In the genomic region with DNA sequence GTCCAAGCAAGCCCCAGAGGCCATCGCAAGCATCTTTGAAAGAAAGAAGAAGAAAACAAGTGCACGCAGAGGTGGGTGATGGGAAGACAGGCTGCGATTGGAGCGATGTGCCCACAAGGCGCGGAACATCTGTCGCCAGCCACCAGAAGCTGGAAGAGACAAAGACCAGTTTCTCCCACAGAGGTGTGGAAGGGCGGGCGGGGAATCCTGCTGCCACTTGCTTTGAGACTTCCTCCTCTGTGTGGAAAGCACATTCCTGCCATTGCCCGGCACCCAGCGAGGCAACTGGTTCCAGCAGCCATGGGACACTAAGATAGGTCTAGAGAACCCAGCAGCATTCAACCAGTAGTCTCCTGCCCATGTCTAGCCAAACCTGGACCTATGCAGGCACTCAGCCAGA, we compare ENCODE assay signal across 12 mouse cellular contexts. TPM values are rescaled to one million over a fixed set of nuclear protein-coding genes. Genes with fewer than 3 reads are reported as not detected.
DNase-seq lines count a peak whose midpoint lies in the region; ATAC-seq and TF ChIP-seq lines count a peak whose summit lies in the region.
"Had no signal": no experiment of that assay in that cellular context is flagged by ENCODE, and none has a peak within 500 bp of the region (broad histone marks: within the 10 kb centered on the region; RNA-seq: fewer than 3 reads in every experiment).

No protein-coding gene starts in this region.

- peaks cover 6% of the 10 kb centered on the region; the same call in 1 of the 2 replicates for H3K27me3 ChIP-seq in hindbrain, embryonic 10.5 days (ENCODE audit: insufficient read depth, poor library complexity, severe bottlenecking)
- H3K27me3 ChIP-seq in hindbrain, embryonic 12.5 days = peaks cover 17% of the 10 kb centered on the region
- no peaks in the 10 kb centered on the region for H3K27me3 ChIP-seq in E14TG2a.4 (ENCODE audit: insufficient read depth, low read length)
- peaks cover 12% of the 10 kb centered on the region for H3K27me3 ChIP-seq in limb, embryonic 13.5 days
- H3K27me3 ChIP-seq: stomach, embryonic 15.5 days had no signal

- H3K9me3 ChIP-seq in hindbrain, embryonic 10.5 days = no peaks in the 10 kb centered on the region
- no peaks in the 10 kb centered on the region for H3K9me3 ChIP-seq in hindbrain, embryonic 12.5 days (replicated peaks)
- peaks cover 10% of the 10 kb centered on the region for H3K9me3 ChIP-seq in E14TG2a.4 (ENCODE audit: low read length)
- H3K9me3 ChIP-seq in ES-E14 (ENCODE audit: control insufficient read depth, insufficient read depth, low read depth, low read length) = no peaks in the 10 kb centered on the region
- H3K9me3 ChIP-seq in limb, embryonic 13.5 days = peaks cover 5% of the 10 kb centered on the region; the same call in 1 of the 2 replicates
- H3K9me3 ChIP-seq: embryonic facial prominence, embryonic 13.5 days; stomach, embryonic 15.5 days had no signal

- WGBS in hindbrain, embryonic 10.5 days = 74% methylated on average over 11 of the region's 11 CpGs
- 73% methylated on average over 11 of the region's 11 CpGs for WGBS in hindbrain, embryonic 12.5 days
- 77% methylated on average over 11 of the region's 11 CpGs for WGBS in limb, embryonic 13.5 days

- peaks cover 62% of the 10 kb centered on the region for H3K4me1 ChIP-seq in hindbrain, embryonic 10.5 days (replicated peaks)
- H3K4me1 ChIP-seq in hindbrain, embryonic 12.5 days = peaks cover 28% of the 10 kb centered on the region
- H3K4me1 ChIP-seq in E14TG2a.4 (replicated peaks; ENCODE audit: low read depth, low read length) (peaks cover 58% of the 10 kb centered on the region), ES-E14 (ENCODE audit: control insufficient read depth in 2 of 2, insufficient read depth in 2 of 2, low read length in 2 of 2, poor library complexity in 1 of 2) (peaks cover 6 to 33% of the 10 kb centered on the region in 2 experiments; a peak in 3 of 4 replicates)
- H3K4me1 ChIP-seq in limb, embryonic 13.5 days = peaks cover 55% of the 10 kb centered on the region

- ATAC-seq in hindbrain, embryonic 12.5 days (ENCODE audit: low FRiP score) = no peak
- no peak for ATAC-seq in limb, embryonic 13.5 days (ENCODE audit: low FRiP score, low read depth)
- ATAC-seq: activated CD4-positive, CD25-positive, alpha-beta regulatory T cell, adult 4 months had no signal

- DNase-seq in hindbrain, embryonic 10.5 days (ENCODE audit: low spot score) = no peak
- DNase-seq in ES-E14 (ENCODE audit: low read depth, low spot score) = no peak
- no peak for DNase-seq in cerebellum, adult 18-20 months
- no peak for DNase-seq in thymus, adult 18-20 months
- DNase-seq: cerebellum, postnatal 10 days; lung, postnatal 10 days had no signal

- no peak overlapping the region for H3K4me3 ChIP-seq in hindbrain, embryonic 10.5 days
- no peak overlapping the region for H3K4me3 ChIP-seq in hindbrain, embryonic 12.5 days
- H3K4me3 ChIP-seq in E14TG2a.4 (replicated peaks; ENCODE audit: low read length) (peak overlapping the region; percentile 63), ES-E14 (ENCODE audit: insufficient read depth in 1 of 2, low read depth in 1 of 2, low read length in 2 of 2, poor library complexity in 1 of 2, severe bottlenecking in 1 of 2) (no peak overlapping the region)
- no peak overlapping the region for H3K4me3 ChIP-seq in limb, embryonic 13.5 days
- H3K4me3 ChIP-seq: embryonic facial prominence, embryonic 13.5 days; stomach, embryonic 15.5 days had no signal

- in situ Hi-C loops in ES-E14 (cut with MboI; ENCODE audit: low sequenced_read_pairs in 2 of 2, unreplicated experiment in 2 of 2) = no loop called here

- H3K27ac ChIP-seq in hindbrain, embryonic 10.5 days = peak overlapping the region; percentile 74
- no peak overlapping the region for H3K27ac ChIP-seq in hindbrain, embryonic 12.5 days
- no peak overlapping the region for H3K27ac ChIP-seq in ES-E14 (ENCODE audit: insufficient read depth, low read depth, low read length, poor library complexity, severe bottlenecking)
- H3K27ac ChIP-seq in limb, embryonic 13.5 days = peak overlapping the region; percentile 56; the same call in 1 of the 2 replicates

- no peak overlapping the region for H3K9ac ChIP-seq in hindbrain, embryonic 12.5 days
- H3K9ac ChIP-seq in ES-E14 (ENCODE audit: insufficient read depth, low read depth, low read length, poor library complexity, severe bottlenecking) = peak overlapping the region; percentile 7; the same call in 1 of the 2 replicates
- no peak overlapping the region for H3K9ac ChIP-seq in limb, embryonic 13.5 days
- H3K9ac ChIP-seq: embryonic facial prominence, embryonic 13.5 days; stomach, embryonic 15.5 days had no signal

- TF ChIP-seq CTCF in E14TG2a.4 (conservative IDR thresholded peaks at IDR 0.05; ENCODE audit: low read length) = no peak

- H3K4me2 ChIP-seq in hindbrain, embryonic 12.5 days (replicated peaks) = no peak overlapping the region
- H3K4me2 ChIP-seq in limb, embryonic 13.5 days (replicated peaks) = no peak overlapping the region
- H3K4me2 ChIP-seq: embryonic facial prominence, embryonic 13.5 days; stomach, embryonic 15.5 days had no signal

- no peaks in the 10 kb centered on the region for H3K36me3 ChIP-seq in hindbrain, embryonic 10.5 days
- no peaks in the 10 kb centered on the region for H3K36me3 ChIP-seq in hindbrain, embryonic 12.5 days
- H3K36me3 ChIP-seq in E14TG2a.4 (ENCODE audit: insufficient read depth, low read length) (no peaks in the 10 kb centered on the region; the same call in 1 of the 2 replicates), ES-E14 (ENCODE audit: control insufficient read depth, insufficient read depth, low read length, poor library complexity, severe bottlenecking) (no peaks in the 10 kb centered on the region)
- H3K36me3 ChIP-seq in limb, embryonic 13.5 days = no peaks in the 10 kb centered on the region
- H3K36me3 ChIP-seq: embryonic facial prominence, embryonic 13.5 days; stomach, embryonic 15.5 days had no signal

TF ChIP-seq in ES-E14, 5 proteins besides CTCF, POLR2A, EP300 and RAD21:
- TF ChIP-seq MAFK (IDR thresholded peaks at IDR 0.05; ENCODE audit: insufficient read depth, low read depth, low read length) (no peak), CHD2 (IDR thresholded peaks at IDR 0.05; ENCODE audit: low read depth, low read length) (no peak), HCFC1 (IDR thresholded peaks at IDR 0.05; ENCODE audit: borderline replicate concordance, insufficient read depth, low read length) (no peak), ZNF384 (IDR thresholded peaks at IDR 0.05; ENCODE audit: low read depth, low read length) (no peak), ZC3H11A (IDR thresholded peaks at IDR 0.05; ENCODE audit: borderline replicate concordance, low read depth, low read length) (no peak)

RNA-seq across cellular contexts. Expression of a gene that starts 32.2 kb away (rescaled TPM):
- 153 and 228 TPM in 2 replicates for polyA plus RNA-seq in hindbrain, embryonic 10.5 days (2016; fragmentation: Nextera tagmentation; extraction: Ambion mirVana)
- 103 and 112 TPM in 2 replicates for polyA plus RNA-seq in hindbrain, embryonic 12.5 days (2016; fragmentation: Nextera tagmentation; extraction: Ambion mirVana)
- total RNA-seq in ES-E14 (2012; rRNA removed) = 526 and 1,358 TPM in 2 replicates
- 101 and 112 TPM in 2 replicates for polyA plus RNA-seq in limb, embryonic 13.5 days (2015; fragmentation: Nextera tagmentation; extraction: Ambion mirVana)

Comparison
In these comparisons a context has a peak if more than half of its experiments do, and no peak if none do; other contexts are left out.
1. H3K27ac ChIP-seq: peak in hindbrain, embryonic 10.5 days (single experiment) and limb, embryonic 13.5 days (single experiment); none in hindbrain, embryonic 12.5 days (single experiment) and ES-E14 (single experiment).